Mouse (Mus musculus) gonadal fat pad, adult 2 months (tissue): ENCODE data around the gene Mdm2. TPM values are rescaled to one million over a fixed set of nuclear protein-coding genes. Genes with fewer than 3 reads are reported as not detected.

Source experiments
- DNase-seq: peaks from one replicate; pipeline ENCODE4 v3.0.0-alpha.2; 2012; ENCODE audit warnings: low read depth
- polyA plus RNA-seq: library from polyadenylated mRNA; depleted of rRNA; stranded (reverse); fragments of >200 nt; gene quantifications from 2 replicates; pipeline ENCODE4 v1.2.3, GENCODE M21; 2012

The Mdm2 gene
- polyA plus RNA-seq, 1 experiment, result 23.3 TPM

DNA sequence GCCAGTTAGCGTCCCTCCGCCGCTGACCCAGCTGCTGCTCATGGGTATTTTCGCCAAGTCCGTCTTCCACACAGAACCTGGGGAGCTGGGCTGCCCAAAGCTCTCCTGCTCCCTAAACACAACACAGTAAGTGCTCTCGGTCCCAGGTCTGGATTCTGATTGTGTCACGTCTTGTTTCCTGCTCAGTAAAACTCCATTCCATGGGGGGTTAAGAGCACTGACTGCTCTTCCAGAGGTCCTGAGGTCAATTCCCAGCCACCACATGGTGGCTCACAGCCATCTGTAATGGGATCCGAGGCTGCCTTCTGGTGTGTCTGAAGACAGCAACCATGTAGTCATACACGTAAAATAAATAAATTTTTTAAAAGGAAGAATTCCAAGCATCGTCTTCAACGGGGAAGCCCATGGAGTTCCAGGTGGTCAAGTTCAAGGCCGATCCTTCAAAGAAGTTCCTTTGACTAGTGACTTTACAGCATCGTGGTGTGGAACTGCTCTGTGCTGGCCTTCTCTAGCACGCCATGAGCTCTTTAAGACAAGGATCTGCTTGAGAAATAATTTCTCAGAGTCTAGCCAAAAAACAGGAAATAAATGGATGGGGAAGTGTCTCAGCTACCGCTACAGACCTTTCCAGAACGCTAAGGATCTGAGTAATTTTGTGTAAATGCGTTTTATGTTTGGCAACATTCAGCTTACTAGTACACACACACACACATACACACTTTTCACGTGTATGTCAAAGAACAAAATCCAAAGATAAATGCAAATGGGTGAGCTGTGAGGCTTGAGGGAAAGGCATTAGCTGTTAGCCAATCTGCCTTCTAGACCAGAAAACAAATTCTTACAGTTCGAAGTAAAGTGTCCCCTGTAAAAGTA is 26.0 kb downstream of the Mdm2 start:
- DNase-seq, result no peak

DNA sequence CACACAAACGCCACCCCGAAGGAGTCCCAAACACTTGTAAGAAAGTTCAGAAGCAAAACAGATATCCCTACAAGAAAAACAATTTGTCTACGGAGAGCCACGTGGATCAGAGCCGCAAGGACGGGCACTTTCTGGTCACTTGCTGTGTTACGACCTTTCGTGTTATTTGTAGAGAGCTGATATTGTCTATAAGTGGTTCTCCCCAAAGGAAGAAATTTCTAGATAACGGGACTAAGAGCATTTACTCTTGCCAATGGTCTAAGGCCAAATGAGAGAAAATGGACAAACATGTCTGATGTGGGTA is 26.9 kb downstream of the Mdm2 start:
- no peak for DNase-seq

DNA sequence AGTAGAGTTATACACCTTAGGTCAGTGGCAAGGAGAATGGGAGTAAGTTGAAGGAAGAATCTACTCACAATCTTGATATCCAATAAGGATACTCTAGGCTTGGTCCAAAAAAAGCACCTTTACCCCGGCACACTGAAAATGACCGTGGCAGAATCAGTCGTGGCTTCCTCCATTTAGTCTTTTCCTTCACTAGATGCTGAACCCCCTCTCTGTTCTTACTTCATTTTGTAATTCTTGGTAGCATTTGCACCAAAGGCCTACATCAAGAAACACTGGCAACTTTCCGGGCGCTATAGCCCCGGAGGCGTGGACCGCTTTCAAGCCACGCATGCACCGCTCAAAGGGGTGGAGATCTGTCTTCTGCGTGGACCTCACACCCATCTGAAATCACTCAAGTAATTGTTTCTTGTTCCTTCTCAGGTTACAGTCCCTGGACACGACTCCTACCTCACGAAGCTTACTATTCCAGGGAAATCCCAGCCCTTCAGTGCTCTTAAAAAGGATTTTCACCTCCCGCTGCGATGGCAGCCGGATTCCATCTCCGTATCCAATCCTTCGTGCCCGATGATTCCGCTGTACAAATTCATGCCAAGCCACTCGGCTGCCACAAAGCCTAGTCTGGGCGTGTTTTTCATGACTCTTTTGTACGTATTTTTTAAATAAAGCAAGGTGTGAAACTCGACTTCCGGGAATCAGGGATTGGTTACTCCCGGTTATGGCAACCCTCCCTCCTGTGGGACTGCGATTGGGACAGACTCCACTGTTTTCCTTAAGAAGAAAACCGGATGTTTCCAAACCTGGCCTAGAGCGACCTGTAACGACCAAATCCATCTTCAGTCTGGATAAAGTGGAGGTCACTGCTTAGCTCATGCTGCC is 27.5 kb downstream of the Mdm2 start:
- DNase-seq, result no peak

DNA sequence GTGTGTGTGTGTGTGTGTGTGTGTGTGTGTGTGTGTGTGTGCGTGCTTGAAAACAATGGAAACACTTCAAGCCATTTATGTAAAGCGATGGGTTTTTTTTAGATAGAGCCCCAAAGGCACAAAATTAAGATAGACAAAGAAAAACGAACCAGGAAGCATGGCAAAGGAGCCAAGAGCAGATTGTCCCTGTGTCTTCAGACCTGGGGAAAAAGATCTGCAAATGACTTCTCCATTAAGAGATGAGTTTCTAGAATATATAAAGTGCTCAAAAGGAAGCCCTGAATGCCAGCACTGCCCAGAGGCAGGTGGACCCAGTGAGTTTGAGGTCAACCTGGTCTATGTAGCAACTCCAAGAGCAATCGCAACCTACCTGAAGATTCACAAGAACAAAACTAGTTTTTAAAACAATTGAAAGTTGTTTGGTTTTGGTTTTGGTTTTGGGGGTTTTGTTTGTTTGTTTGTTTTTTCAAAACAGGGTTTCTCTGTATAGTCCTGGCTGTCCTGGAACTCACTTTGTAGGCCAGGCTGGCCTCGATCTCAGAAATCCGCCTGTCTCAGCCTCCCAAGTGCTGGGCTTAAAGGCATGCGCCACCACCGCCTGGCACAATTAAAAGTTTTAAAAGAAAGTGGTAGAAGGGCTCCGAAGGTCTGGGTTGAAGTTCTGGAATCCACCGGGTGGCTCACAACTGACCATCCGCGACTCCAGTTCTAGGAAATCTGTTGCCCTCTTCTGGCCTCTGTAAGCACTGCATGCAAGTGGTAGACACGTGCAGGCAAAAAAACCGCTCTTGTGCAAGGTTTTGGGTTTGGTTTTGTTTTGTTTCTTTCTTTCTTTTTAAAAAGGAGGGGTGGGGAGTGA is 28.3 kb downstream of the Mdm2 start:
- DNase-seq, result no peak

DNA sequence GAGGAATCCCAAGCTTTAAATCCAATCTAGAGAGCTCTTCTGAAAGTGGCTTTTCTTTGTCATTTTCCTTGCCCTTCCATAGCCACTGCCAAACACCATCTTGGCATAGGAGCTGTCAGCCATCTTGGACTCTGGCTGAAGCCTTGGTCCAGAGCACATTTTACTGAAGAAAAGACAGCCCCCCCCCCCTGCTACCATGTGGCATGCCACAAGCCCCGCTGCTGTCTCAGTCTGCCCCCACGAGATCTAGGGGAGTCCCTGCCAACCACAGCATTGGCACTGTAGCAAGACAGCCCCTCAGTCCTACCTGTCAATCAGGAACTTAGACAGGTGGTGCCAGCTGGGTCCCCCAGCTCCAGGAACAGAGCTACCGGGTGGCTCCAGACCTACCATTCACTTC is 29.0 kb downstream of the Mdm2 start:
- DNase-seq, result no peak

DNA sequence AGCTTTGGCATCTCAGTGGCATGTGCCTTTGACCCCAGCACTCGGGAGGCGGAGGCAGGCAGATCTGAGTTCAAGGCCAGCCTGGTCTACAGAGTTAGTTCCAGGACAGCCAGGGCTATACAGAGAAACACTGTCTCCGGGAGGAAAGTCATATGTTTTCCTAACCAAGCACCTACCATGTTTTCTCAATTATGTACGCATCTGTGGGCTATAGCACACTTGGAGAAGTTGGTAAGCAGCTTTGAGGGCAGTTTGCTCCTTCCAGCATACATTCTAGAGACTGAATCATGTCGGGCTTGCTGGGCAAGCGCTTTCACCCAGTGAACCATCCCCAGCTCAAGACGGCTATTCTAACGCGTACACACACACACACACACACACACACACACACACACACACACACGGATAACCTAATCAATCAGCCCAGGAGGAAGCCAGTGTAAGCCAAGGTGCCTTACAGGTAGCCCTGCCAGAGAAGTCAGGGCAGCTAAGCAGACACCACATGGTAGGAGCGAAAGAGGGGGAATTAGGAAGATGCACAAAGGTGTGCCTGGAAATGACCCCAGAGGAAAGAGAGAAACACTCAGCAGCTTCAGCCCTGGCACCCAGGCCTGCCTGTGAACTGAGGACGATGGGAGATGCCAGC is 29.6 kb downstream of the Mdm2 start:
- no peak for DNase-seq

DNA sequence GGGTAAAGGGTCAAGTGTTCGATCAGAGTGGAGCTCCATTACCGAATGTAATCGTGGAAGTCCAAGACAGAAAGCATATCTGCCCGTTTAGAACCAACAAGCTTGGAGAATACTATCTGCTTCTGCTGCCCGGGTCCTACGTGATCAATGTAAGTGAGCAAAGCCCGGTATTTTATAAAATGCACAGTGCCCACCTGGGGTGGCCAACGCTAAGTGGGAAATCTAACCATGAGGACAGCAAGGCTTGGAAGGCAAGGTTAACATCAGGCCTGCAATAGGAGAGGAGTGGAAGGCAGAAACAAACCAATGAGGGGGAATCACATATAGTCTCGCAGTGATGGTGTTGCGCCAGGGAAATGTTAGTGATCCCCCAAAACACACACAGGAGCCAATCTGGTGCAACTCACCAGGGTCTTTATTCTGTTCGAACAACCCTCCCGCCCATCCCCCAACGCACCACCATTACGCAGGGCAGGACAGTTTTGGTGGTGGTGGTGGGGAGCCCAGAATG is 30.5 kb downstream of the Mdm2 start:
- no peak for DNase-seq

DNA sequence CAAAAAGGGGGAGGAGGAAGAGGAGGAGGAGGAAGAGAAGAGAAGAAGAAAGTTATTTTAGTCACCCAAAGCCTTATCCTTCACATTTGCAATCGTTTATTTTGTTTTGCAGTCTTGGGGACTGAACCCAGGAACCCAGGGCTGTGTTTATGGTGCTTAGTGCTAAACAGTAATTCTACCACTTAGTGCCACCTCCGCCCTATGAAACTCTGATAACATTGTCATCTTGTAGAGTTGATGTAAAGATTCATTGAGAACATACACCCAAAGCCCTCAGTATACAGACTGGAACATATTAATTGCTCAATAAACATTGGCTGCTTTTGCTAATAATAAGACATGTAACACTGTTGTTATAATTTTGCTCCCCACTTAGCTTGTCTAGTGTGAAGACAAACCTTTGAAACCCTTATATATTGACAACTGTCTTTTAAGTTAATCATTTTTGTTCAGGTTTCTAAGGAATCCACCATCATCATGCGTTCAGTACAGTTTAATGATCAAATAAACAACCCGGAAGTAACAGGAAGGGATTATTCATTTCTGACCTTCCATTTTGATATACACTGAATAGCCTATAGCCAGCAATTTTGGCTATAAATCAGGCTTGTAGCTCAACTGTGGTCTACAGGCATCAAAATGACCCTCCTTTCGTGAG is 31.4 kb downstream of the Mdm2 start:
- no peak for DNase-seq

DNA sequence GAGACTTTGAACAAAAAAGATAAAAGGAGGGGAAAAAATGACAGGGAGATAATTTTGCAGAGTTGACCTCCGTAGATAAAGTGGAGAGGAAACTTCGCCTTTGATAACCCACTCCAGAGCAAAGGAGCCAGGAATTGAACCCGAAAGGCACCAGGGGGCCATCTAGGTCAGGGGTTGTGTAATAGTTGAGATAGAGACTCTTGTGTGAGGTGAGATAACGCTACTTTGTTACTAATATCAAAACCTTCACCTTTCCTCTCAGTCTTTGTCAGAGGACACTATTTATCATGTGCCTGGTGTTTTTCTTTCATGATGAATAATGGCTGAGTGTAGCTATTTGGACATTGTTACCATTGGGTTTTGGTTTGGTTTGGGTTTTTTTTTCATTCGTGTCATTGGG is 32.2 kb downstream of the Mdm2 start:
- DNase-seq, result no peak

DNA sequence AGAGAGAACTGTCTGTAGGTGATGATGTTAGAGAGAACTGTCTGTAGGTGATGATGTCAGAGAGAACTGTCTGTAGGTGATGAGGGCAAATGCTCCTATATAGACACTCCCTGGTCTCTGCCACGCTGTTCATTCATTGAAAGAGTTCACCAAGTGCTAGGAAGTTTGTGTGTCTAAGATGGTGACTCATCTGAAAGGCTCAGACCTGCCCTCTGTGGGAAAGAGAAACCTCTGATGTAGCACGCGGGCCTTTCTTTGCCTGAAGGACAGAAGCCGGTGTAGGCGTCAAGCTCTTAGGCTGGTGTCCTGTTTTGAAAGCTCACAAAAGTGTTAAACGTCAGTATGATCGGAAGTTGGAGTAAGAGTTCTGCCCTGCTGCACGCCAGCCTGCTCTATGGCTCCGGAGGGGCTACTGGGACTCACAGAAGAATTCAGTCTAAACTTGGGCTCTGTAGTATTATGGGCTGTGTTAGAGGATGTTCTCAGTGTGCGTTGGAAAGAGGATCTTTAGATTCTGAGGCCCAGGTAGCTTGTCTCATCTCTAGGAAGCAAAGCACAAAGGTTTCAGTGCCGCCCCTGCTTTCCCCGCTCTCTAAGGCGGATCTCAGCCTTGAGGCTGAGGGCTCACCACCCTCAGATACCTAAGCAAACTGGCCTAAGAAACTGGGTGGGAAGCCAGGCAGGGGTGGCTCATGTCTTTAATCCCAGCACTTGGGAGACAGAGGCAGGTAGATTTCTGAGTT is 32.9 kb downstream of the Mdm2 start:
- DNase-seq, result no peak

DNA sequence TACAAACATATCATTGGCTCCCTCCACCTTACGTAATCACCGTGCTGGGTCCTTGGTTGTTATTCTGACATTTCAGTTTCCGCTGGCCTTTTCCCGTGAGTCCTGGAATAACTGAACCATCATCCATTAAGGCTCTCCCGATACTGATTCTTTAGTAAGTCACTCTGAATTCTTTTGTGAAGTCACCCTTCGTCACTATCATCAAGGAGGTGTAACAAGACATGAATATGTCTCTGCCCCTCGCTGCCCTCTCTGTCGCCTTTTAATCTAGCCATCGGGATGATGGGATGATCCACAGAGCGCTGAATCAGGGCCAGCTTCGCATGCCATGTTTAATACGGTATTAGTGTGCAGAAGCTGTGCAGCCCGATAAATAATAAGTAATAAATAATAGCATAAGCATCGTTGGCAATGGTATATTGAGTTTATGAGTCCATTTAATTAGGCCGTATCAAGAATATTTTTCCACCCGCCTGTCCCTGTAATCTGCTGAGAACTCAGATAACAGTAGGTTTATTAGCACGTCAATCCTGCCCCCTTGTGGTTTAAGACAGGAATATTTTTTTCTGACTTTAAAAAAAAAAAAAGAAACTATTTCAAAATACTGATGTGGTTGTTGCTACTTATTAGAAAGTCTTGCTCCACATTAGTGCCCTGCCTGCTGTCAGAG is 33.8 kb downstream of the Mdm2 start:
- DNase-seq, result no peak

DNA sequence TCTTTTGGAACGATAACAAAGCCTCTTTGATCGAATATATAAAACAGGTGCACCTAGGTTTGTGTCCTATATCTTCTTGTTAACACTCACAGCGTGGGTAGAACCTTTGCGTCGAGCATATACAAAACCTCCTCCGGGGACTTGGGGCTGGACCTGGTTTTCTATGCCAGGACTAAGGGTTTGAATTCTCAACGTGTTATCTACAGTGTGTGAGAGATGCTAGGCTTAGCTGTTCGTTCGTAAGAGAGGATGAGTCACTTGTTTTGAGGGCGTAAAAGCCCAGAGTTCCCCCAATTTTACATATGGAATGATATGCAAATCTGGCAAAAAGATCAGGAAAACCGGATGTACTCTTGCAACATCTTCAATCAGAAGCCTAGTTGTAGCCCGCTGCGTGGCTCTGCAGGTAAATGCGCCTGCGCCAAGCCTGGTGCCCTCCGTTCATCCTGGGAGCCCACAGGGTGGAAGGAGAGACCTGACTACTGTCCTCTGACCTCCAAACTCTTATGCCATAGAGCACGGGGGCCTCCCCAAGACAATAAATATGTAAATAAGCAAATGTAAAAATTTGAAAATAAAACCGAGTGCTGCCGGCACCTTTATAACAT is 34.4 kb downstream of the Mdm2 start:
- no peak for DNase-seq

DNA sequence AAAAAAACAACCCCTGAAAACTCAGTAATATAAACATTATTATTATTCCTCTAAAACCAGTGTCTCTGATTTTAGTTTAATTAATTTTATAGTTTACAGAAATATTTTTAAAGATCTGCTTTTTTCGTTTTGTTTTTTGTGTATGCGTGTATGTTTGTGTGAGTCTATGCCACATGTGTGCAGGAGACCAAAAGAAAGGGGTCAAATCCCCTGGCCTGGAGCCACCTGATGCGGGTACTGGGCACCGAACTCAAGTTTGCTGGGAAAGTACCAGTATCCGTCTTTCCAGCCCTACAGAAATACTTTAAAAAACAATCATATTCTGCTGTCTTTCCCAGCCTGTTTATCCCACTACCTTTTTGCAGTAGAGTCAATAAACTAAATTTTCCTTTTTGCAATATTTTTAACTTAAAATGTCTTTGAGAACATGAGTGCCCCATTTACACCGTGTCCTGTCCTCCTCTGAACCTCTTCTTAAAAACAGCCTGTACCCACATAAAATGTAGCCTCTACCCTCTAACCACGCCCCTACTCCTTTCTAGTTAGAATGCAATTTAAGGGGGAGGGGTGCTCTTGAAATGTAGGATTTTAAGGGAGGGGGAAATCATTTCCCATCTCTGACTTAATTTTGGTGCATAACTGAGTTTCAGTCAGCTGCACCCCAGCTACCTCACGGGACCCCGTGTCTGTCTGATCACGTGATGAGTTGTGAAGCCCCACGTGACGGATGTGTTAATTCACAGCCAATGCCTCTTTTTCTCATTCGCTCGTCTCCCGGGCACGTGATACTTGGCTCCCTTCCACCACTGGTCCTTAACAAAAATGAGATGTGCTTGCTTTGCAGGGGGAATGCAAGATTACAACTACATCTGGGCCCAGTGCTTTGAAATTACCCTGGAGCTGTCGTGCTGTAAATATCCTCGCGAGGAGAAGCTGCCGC is 35.2 kb downstream of the Mdm2 start:
- no peak for DNase-seq

DNA sequence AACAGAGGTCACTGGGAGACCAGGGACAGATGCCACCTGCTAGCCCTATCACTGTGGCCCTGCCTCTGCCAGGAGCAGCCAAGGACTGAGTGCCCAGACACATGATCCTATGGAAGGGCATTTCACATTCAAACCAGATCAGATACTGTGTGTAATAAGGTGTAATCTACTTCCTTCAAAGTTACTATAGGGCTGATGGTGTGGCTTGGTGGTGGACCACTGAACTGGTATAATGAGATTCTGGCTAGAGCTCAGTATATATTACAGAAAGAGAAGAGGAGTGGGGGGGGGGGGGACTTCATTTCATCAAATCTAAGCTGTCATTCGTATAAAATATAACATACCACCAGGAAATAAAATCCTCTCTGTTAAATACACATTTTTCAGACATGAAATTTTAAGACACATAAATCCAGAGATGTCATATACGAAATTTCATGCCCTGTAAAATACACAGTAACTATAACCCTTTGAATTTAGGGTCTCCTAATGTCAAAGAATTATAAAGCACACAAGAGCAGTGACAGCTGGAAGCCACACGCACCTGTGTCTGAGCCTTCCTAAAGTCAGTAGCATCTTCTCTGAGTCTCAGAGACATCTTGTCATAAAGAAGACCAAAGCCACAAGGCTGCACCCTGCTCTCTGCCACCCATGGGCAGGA is 36.1 kb downstream of the Mdm2 start:
- DNase-seq, result no peak

DNA sequence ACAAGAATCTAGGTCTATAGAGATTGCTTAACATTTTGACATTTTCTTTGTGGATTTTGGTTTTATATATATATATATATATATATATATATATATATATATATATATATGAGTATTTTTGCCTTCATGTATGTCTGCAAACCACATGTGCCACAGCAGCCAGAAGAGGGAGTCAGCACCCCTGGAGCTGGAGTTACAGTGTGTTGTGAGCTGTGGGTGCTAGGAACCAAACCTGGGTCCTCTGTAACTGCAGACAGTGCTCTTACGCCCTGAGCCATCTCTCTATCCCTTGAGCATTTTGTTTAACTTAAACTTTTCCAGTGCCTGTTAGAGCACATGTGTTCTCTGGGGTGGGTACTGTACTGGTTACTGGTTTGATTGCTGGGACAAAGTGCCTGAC is 36.6 kb downstream of the Mdm2 start:
- no peak for DNase-seq

DNA sequence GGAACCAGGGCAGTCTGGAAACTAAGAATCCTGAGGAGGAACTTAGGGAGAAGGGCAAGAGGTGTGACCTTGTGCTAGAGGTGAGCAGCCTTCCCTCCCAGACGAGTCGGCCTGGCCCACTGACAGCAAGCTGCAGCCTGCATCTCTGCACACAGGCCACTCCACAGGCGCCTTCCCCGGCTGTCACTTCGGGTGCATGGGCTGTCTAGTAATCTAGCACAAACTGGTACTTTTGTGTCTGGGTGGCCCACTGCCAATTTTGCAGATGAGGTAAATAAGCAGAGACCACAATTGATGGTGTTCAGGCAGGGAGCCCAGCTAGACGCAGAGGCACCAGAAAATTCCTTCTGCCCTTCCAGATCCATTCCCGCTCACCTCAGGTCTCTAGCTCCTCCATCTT is 37.9 kb downstream of the Mdm2 start:
- no peak for DNase-seq

DNA sequence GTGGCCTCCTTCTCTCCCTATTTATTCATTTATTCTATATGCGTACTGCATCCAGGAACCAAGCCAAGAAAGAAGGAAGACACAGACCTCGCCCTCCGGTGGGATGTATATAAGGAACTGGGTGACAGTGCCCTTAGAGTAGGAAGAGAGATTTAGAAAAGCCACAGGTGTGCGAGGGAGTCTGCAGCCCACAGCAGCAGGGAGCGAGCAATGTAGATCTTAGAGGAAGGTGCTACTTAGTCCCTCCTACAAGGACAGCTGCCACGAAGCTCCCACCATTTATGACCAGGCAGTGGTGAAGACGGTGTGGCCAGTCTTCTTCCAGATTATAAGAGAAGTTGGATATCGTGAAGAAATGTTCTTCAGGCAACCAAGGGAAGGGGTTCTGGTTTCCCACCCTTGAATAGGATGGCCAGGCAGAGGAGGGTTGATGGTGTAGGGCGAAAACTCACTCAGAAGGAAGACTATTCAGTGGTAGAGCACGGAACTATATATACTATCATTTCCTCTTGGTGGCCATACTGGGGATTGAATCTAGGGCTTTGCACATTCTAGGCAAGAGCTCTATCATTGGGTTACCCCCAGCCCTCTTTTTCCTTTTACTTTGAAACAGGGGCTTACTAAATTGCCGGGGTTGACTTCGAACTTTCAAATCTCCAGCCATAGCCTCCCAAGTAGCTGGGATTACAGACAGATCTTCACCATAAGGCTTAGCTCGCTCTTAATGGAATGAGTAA is 38.5 kb downstream of the Mdm2 start:
- DNase-seq, result no peak
